Mouse (Mus musculus) heart, embryonic 16.5 days (tissue): ENCODE measurements around the gene Hypk. TPM values are rescaled to one million over a fixed set of nuclear protein-coding genes. Genes with fewer than 3 reads are reported as not detected.
"Not testable (repeated sequence)": the region's sequence is repeated elsewhere in the genome, so short reads cannot be mapped to it uniquely, and the experiment has no call there.

Source experiments
- ATAC-seq: fragments of 200-750 bp; cut with Nextera tagmentation; replicated peaks from 2 replicates; pipeline ENCODE4 v1.8.0; 2017; ENCODE audit warnings: moderate number of reproducible peaks; ENCODE audit not compliant: insufficient read depth, low FRiP score; ENCODE audit errors: extremely low read depth
- H3K27ac ChIP-seq: fragments of 300-500 bp; sonication (generic); 2 replicates; pipeline ENCODE4 v1.5.1; 2014; ENCODE audit warnings: mild to moderate bottlenecking, low read length, control low read depth, moderate library complexity
- H3K27me3 ChIP-seq: fragments of 300-500 bp; sonication (generic); 2 replicates; pipeline ENCODE4 v1.6.1; 2014; ENCODE audit warnings: low read length, mixed read lengths; ENCODE audit not compliant: control insufficient read depth, insufficient read depth
- H3K36me3 ChIP-seq: fragments of 300-500 bp; sonication (generic); 2 replicates; pipeline ENCODE4 v1.6.1; 2014; ENCODE audit not compliant: control insufficient read depth, insufficient read depth
- H3K4me1 ChIP-seq: fragments of 300-500 bp; sonication (generic); 2 replicates; pipeline ENCODE4 v1.6.1; 2014; ENCODE audit warnings: low read length, mixed read lengths; ENCODE audit not compliant: control insufficient read depth, insufficient read depth
- H3K4me2 ChIP-seq: fragments of 300-500 bp; sonication (generic); 2 replicates; pipeline ENCODE4 v1.6.1; 2014; ENCODE audit warnings: low read depth, mild to moderate bottlenecking, control low read depth, low read length
- H3K4me3 ChIP-seq: fragments of 300-500 bp; sonication (generic); 2 replicates; pipeline ENCODE4 v1.5.1; 2014; ENCODE audit warnings: mild to moderate bottlenecking, control low read depth, low read length
- H3K9ac ChIP-seq: fragments of 300-500 bp; sonication (generic); 2 replicates; pipeline ENCODE4 v1.6.1; 2014; ENCODE audit warnings: low read length, control low read depth
- H3K9me3 ChIP-seq: fragments of 300-500 bp; sonication (generic); replicated peaks from 2 replicates; pipeline ENCODE4 v1.6.1; 2016; ENCODE audit warnings: low read length; ENCODE audit not compliant: control insufficient read depth
- WGBS: fragments of 180-500 bp; shearing (Covaris S2); extraction: QIAGEN DNeasy Blood & Tissue Kit; methylation state at CpG from one replicate; pipeline ENCODE4 v1.1.7; 2014; 5-methylcytosine and 5-hydroxymethylcytosine counted together
- polyA plus RNA-seq: library from polyadenylated mRNA; unstranded; fragments of >200 nt; fragmentation: Nextera tagmentation; extraction: Ambion mirVana; gene quantifications from 2 replicates; pipeline ENCODE4 v1.2.1, GENCODE M21; 2015

Gene Hypk
- polyA plus RNA-seq, 1 experiment from 2014 or later, result 83.9 TPM

DNA sequence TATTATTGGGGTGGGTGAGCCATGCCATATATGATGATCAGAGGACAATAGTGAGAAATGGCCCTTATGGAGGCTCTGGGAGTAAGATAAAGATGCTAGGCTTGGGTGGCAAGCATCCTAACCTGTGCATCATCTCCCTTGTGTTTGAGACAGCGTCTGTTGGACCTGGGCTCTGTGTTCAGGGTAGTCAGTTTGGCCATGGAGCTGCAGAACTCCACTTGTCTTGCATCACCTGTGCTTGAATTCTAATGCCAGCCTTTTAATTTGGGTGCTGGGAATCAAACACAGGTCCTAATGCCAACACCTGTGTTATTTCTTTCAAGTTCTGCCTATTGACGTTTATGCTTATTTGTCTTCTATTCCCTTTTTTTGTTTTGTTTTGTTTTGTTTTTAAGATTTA, 22.2 kb downstream of the Hypk start:
- WGBS, result 93% methylated on average over 2 of the region's 2 CpGs
- ATAC-seq, H3K27ac ChIP-seq, H3K27me3 ChIP-seq, H3K4me1 ChIP-seq, H3K9ac ChIP-seq, H3K4me3 ChIP-seq, H3K36me3 ChIP-seq, H3K9me3 ChIP-seq, H3K4me2 ChIP-seq: not testable (repeated sequence)

DNA sequence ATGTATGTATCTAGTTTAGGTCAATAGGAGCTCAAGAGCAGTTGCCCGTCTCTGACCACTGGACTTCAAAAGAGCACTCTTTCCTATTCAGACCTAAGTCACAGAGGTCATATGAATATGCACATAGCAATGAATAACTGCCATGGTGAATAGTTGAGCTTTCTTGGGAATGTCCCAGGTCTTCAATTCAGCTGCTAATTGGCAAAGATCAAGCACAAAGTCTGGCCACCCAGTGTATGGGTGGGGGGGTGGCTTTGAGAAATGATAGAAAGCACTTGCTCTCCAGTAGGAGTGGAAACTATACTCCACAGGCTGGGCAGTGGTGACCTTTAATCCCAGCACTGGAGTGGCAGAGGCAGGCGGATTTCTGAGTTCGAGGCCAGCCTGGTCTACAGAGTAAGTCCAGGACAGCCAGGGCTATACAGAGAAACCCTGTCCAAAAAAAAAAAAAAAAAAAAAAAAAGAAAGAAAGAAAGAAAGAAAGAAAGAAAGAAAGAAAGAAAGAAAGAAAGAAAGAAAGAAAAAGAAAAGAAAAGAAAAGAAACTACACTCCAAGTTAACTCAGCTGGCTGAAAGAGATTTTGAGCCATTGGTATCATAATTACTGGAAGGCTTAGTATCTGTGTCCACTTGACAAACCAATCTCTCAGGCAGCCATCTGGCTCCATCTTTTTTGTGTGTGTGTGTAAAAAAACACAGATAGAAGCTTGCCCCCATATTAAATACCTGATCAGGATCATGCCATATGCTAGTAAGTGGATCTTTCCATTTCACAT, 24.6 kb downstream of the Hypk start:
- no peak for ATAC-seq
- H3K9me3 ChIP-seq, result no peaks in the 10 kb centered on the region
- H3K4me3 ChIP-seq, result no peak overlapping the region
- no peak overlapping the region for H3K27ac ChIP-seq
- H3K4me2 ChIP-seq, result no peak overlapping the region
- H3K36me3 ChIP-seq, result no peaks in the 10 kb centered on the region
- no peak overlapping the region for H3K9ac ChIP-seq
- no peaks in the 10 kb centered on the region for H3K27me3 ChIP-seq
- H3K4me1 ChIP-seq, result 0 out of 2 replicates have a peak, but pooled peaks cover 2% of the 10 kb centered on the region
- WGBS, result 82% methylated on average over 3 of the region's 3 CpGs

DNA sequence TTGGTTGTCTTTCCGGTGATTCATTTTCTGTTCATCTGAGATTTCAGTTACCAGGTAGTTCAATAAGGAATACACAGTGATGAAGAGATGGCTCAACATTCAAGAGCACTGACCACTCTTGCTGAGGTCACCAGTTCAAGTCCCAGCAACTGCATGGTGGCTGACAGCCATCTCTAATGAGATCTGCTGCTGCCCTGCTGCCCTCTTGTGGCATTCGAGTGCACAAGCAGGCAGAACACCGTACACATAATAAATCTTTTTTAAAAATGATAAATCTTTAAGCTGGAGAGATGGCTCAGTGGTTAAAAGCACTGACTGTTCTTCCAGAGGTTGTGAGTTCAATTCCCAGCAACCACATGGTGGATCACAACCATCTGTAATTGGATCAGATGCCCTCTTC, 27.4 kb downstream of the Hypk start:
- H3K4me1 ChIP-seq, result no peaks in the 10 kb centered on the region
- WGBS, result 51% methylated on average over 3 of the region's 3 CpGs
- H3K4me3 ChIP-seq, result no peak overlapping the region
- H3K9me3 ChIP-seq, result no peaks in the 10 kb centered on the region
- no peaks in the 10 kb centered on the region for H3K36me3 ChIP-seq
- no peak overlapping the region for H3K4me2 ChIP-seq
- H3K27me3 ChIP-seq, result no peaks in the 10 kb centered on the region
- H3K9ac ChIP-seq, result no peak overlapping the region
- ATAC-seq, result no peak
- H3K27ac ChIP-seq, result no peak overlapping the region

DNA sequence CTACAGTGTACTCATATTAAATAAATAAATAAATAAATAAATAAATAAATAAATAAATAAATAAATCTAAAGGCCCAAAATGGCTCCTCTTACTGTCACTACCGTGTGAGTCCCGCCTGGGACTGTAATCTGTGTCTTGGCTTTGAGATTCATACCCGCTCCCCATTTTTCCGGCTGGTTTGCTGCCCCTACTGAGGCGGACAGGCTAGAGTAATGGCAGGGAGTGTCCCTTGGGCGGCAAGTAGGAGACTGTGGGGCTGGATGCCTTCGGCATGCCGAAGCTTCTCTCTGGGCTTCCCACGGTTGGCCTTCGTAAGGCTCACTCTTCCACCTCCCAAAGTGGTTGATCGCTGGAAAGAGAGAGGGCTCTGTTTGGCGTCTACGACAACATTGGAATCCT, 27.8 kb downstream of the Hypk start:
- H3K4me1 ChIP-seq, H3K36me3 ChIP-seq, H3K27ac ChIP-seq, H3K27me3 ChIP-seq, H3K4me3 ChIP-seq, ATAC-seq, H3K9ac ChIP-seq, H3K9me3 ChIP-seq, H3K4me2 ChIP-seq: not testable (repeated sequence)
- WGBS, result 84% methylated on average over 13 of the region's 13 CpGs

- no peak overlapping the region for H3K4me3 ChIP-seq
- H3K36me3 ChIP-seq, result no peaks in the 10 kb centered on the region
- ATAC-seq, result no peak
- H3K9ac ChIP-seq, result no peak overlapping the region
- H3K27ac ChIP-seq, result no peak overlapping the region
- H3K4me1 ChIP-seq, result no peaks in the 10 kb centered on the region
- no peak overlapping the region for H3K4me2 ChIP-seq
- 77% methylated on average over 8 of the region's 8 CpGs for WGBS
- H3K9me3 ChIP-seq, result no peaks in the 10 kb centered on the region
- H3K27me3 ChIP-seq, result no peaks in the 10 kb centered on the region
Measured at GRCm38 (mm10) chr2:121483576-121483975, 30.5 kb downstream of the Hypk start.

- H3K4me1 ChIP-seq, H3K9me3 ChIP-seq, H3K4me2 ChIP-seq, H3K27me3 ChIP-seq, H3K4me3 ChIP-seq, H3K36me3 ChIP-seq, ATAC-seq, H3K9ac ChIP-seq, H3K27ac ChIP-seq: not testable (repeated sequence)
- WGBS, result 50% methylated on average over 1 of the region's 2 CpGs
Measured at GRCm38 (mm10) chr2:121484403-121484802, 31.3 kb downstream of the Hypk start.

DNA sequence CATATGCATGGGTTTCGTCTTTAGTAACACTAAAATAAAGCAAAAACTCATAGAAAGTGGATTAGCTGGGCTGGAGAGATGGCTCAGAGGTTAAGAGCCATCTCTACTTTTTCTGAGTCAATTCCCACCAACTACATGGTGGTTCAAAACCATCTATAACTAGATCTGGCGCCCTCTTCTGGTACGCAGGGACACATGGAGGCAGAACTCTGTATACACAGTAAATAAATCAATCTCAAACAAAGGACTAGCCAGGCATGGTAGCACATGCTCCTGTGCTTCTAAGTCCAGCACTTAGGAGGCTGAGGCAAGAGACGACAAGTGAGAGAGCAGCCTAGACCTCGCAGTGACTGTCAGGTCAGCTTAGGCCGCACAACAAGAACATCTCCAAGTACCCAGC, 48.5 kb downstream of the Hypk start:
- 100% methylated on average over 1 of the region's 6 CpGs for WGBS
- not testable (repeated sequence) for H3K36me3 ChIP-seq, H3K4me2 ChIP-seq, H3K4me1 ChIP-seq, H3K9ac ChIP-seq, ATAC-seq, H3K4me3 ChIP-seq, H3K9me3 ChIP-seq, H3K27ac ChIP-seq, H3K27me3 ChIP-seq

GRCm38 (mm10) chr2:121505942-121506882, 53.1 kb downstream of the Hypk start, which contains the start of the genes Mfap1a and Wdr76:
TSS of gene Mfap1a (minus strand) at chr2:121506665.
TSS of gene Wdr76 (plus strand) at chr2:121506723.
- Histone ChIP-seq H3K9ac (peak within 1 kb of the TSS; percentile 76), H3K4me2 (peak within 1 kb of the TSS; percentile 83), H3K4me1 (peaks cover 11% of the 10 kb centered on the region), H3K4me3 (peak within 1 kb of the TSS; percentile 69), H3K27ac (peak within 1 kb of the TSS; percentile 74)
- WGBS, result 4% methylated on average over 39 of the region's 42 CpGs
- H3K9me3 ChIP-seq, H3K36me3 ChIP-seq, H3K27me3 ChIP-seq: not testable (repeated sequence)
- peak; percentile 94 for ATAC-seq
